Comparison of ENCODE assay signal across 9 mouse cellular contexts in the genomic region with DNA sequence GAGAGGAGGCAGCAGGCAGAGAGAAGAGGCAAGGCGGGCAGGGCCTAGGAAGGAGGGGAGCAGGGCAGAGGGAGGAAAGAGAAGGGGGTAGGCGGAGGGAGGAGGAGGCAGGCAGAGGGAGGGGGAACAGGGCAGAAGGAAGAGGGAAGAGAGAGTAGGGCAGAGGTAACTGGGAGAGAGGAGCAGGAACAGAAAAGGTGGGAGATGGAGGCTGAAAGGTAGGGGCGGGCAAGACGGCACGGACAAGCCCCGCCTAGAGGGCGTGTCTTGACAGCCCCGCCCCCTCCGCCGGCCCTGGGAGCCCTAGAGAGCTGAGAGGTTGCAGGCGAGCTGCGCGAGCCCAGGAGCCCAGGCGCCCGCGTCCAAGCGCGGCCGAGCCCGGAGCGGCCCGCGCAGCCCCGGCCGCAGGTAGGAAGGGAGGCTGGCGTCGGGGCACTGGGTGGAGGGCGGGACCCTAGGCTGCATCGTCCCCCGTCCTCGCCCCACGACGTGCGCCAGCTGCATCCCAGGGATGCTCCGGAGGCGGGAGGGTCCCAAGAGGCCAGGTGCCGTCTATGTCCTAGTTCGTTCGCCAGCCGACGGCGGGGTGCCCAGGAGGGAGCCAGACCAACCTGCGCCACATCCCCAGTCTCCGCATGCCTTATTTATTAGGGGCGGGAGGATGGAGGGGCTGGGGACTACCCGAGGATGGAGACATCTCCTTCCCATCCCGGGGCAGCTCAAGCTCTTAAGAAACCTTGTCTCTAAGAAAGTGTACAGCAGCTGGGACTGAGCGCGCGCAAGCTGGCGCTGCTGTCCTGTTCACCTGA. TPM values are rescaled to one million over a fixed set of nuclear protein-coding genes. Genes with fewer than 3 reads are reported as not detected.
DNase-seq lines count a peak whose midpoint lies in the region; ATAC-seq lines count a peak whose summit lies in the region.
"Had no signal": no experiment of that assay in that cellular context is flagged by ENCODE, and none has a peak within 500 bp of the region (broad histone marks: within the 10 kb centered on the region; RNA-seq: fewer than 3 reads in every experiment).

A gene (plus strand): TSS at position 167 of the 809 bp plus-strand sequence.

- H3K4me3 ChIP-seq in embryonic facial prominence, embryonic 11.5 days (ENCODE audit: low read depth, low read length): peak within 1 kb of the TSS; percentile 29
- peak within 1 kb of the TSS; percentile 60 for H3K4me3 ChIP-seq in hindbrain, embryonic 12.5 days
- no peak within 1 kb of the TSS for H3K4me3 ChIP-seq in lung, embryonic 15.5 days
- H3K4me3 ChIP-seq: myocyte had no signal

- ATAC-seq in embryonic facial prominence, embryonic 11.5 days (replicated peaks; ENCODE audit: insufficient number of reproducible peaks, low FRiP score, low TSS enrichment, low read depth): peak; percentile 88
- ATAC-seq in hindbrain, embryonic 12.5 days (ENCODE audit: low FRiP score): peak; percentile 93
- ATAC-seq in lung, embryonic 15.5 days (ENCODE audit: borderline replicate concordance, extremely low read depth, low FRiP score, low TSS enrichment): peak; percentile 78

- H3K4me2 ChIP-seq in embryonic facial prominence, embryonic 11.5 days (ENCODE audit: low read depth, low read length): peak within 1 kb of the TSS; percentile 26
- peak within 1 kb of the TSS; percentile 61 for H3K4me2 ChIP-seq in hindbrain, embryonic 12.5 days (replicated peaks)
- H3K4me2 ChIP-seq in lung, embryonic 15.5 days: peak within 1 kb of the TSS; percentile 31

- H3K36me3 ChIP-seq in embryonic facial prominence, embryonic 11.5 days (replicated peaks; ENCODE audit: control insufficient read depth, insufficient read depth, low read depth, low read length): no peaks in the 10 kb centered on the region
- H3K36me3 ChIP-seq in hindbrain, embryonic 12.5 days: no peaks in the 10 kb centered on the region
- no peaks in the 10 kb centered on the region for H3K36me3 ChIP-seq in lung, embryonic 15.5 days

- no peaks in the 10 kb centered on the region for H3K9me3 ChIP-seq in embryonic facial prominence, embryonic 11.5 days (replicated peaks; ENCODE audit: control insufficient read depth, low read length)
- H3K9me3 ChIP-seq in hindbrain, embryonic 12.5 days (replicated peaks): no peaks in the 10 kb centered on the region
- H3K9me3 ChIP-seq in lung, embryonic 15.5 days: no peaks in the 10 kb centered on the region

- WGBS in embryonic facial prominence, embryonic 11.5 days: 4% methylated on average over 37 of the region's 51 CpGs
- under 1% methylated on average over 29 of the region's 51 CpGs for WGBS in hindbrain, embryonic 12.5 days
- WGBS in lung, embryonic 15.5 days: 2% methylated on average over 51 of the region's 51 CpGs

- peaks cover 33% of the 10 kb centered on the region for H3K27me3 ChIP-seq in embryonic facial prominence, embryonic 11.5 days (ENCODE audit: control insufficient read depth, insufficient read depth, low read length)
- H3K27me3 ChIP-seq in hindbrain, embryonic 12.5 days: peaks cover 56% of the 10 kb centered on the region
- peaks cover 88% of the 10 kb centered on the region for H3K27me3 ChIP-seq in lung, embryonic 15.5 days

- DNase-seq in spleen, postnatal 4 days (ENCODE audit: low spot score in 2 of 2): peak; percentile 21 to 66
- no peak for DNase-seq in spleen, adult 12 weeks (ENCODE audit: low spot score)
- peak; percentile 87 for DNase-seq in embryonic facial prominence, embryonic 11.5 days (ENCODE audit: low spot score)
- DNase-seq in layer of hippocampus, postnatal 14 days (ENCODE audit: low spot score in 2 of 2): peak; percentile 66 to 78
- peak; percentile 57 for DNase-seq in ovary, postnatal 36 days (ENCODE audit: low spot score)
- no peak for DNase-seq in adipocyte (ENCODE audit: low spot score)

- H3K4me1 ChIP-seq in embryonic facial prominence, embryonic 11.5 days (ENCODE audit: control insufficient read depth, insufficient read depth, low read length): peaks cover 3% of the 10 kb centered on the region; the same call in 1 of the 2 replicates
- H3K4me1 ChIP-seq in hindbrain, embryonic 12.5 days: peaks cover 29% of the 10 kb centered on the region
- H3K4me1 ChIP-seq in lung, embryonic 15.5 days: no peaks in the 10 kb centered on the region; the same call in 1 of the 2 replicates

- no peak within 1 kb of the TSS for H3K27ac ChIP-seq in embryonic facial prominence, embryonic 11.5 days (replicated peaks; ENCODE audit: low read depth, low read length)
- H3K27ac ChIP-seq in hindbrain, embryonic 12.5 days: peak within 1 kb of the TSS; percentile 67
- no peak within 1 kb of the TSS for H3K27ac ChIP-seq in lung, embryonic 15.5 days

- 0 out of 2 replicates have a peak within 1 kb of the TSS, but pooled peaks have one; percentile 10 for H3K9ac ChIP-seq in embryonic facial prominence, embryonic 11.5 days (replicated peaks; ENCODE audit: low read length)
- H3K9ac ChIP-seq in hindbrain, embryonic 12.5 days: peak within 1 kb of the TSS; percentile 78
- H3K9ac ChIP-seq in lung, embryonic 15.5 days: no peak within 1 kb of the TSS

RNA-seq across cellular contexts. Expression of the gene that starts here (rescaled TPM):
- 2.7 and 3.0 TPM in 2 replicates for polyA plus RNA-seq in embryonic facial prominence, embryonic 11.5 days (2014; fragmentation: Nextera tagmentation; extraction: Ambion mirVana)
- 47.1 and 47.6 TPM in 2 replicates for polyA plus RNA-seq in hindbrain, embryonic 12.5 days (2016; fragmentation: Nextera tagmentation; extraction: Ambion mirVana)
- 100 to 1,000 TPM; 330 to 335 TPM for total RNA-seq in layer of hippocampus, postnatal 14 days (2021)
- 0.45 and 0.52 TPM in 2 replicates for polyA plus RNA-seq in lung, embryonic 15.5 days (2015; fragmentation: Nextera tagmentation; extraction: Ambion mirVana)
- polyA plus RNA-seq: myocyte had no signal

Comparison
In these comparisons a context has a peak if more than half of its experiments do, and no peak if none do; other contexts are left out.
1. RNA of the gene that starts here (polyA plus RNA-seq): 47.1 to 47.6 TPM in hindbrain, embryonic 12.5 days; 2.7 to 3.0 TPM in embryonic facial prominence, embryonic 11.5 days and 0.45 to 0.52 TPM in lung, embryonic 15.5 days; every median in the first group is over 10 times any median in the second.
2. DNase-seq: peak in spleen, postnatal 4 days (2 of 2), embryonic facial prominence, embryonic 11.5 days (single experiment), layer of hippocampus, postnatal 14 days (2 of 2) and ovary, postnatal 36 days (single experiment); none in spleen, adult 12 weeks (single experiment) and adipocyte (single experiment).
3. Peak in ATAC-seq and H3K4me2 ChIP-seq in lung, embryonic 15.5 days; RNA of the gene not detected or under 1 TPM.
4. Peak in every context shown above with its lines, with median percentiles within 50 percentile points of each other: ATAC-seq and H3K4me2 ChIP-seq.